Mouse (Mus musculus) neural tube, embryonic 11.5 days (tissue): ENCODE results near the gene Xylb. TPM values are rescaled to one million over a fixed set of nuclear protein-coding genes. Genes with fewer than 3 reads are reported as not detected.

ENCODE experiments used
- polyA plus RNA-seq: library from polyadenylated mRNA; unstranded; fragments of >200 nt; fragmentation: Nextera tagmentation; extraction: Ambion mirVana; gene quantifications from 2 replicates; pipeline ENCODE4 v1.2.1, GENCODE M21; 2014

The Xylb gene
- polyA plus RNA-seq, 1 experiment from 2014 or later: 6.7 TPM

Other genes starting within 250 kb of the Xylb start
- gene Acaa1b, start 200.3 kb upstream of the Xylb start, polyA plus RNA-seq: 1.2 and 1.4 TPM in 2 replicates
- gene Gm47289, start 198.2 kb upstream of the Xylb start, polyA plus RNA-seq: not detected in 2 replicates
- gene Slc22a13, start 148.3 kb upstream of the Xylb start, polyA plus RNA-seq: not detected in 2 replicates
- gene Oxsr1, start 35.0 kb upstream of the Xylb start, polyA plus RNA-seq: 15.8 and 17.1 TPM in 2 replicates
- gene Acaa1a, start 17.7 kb upstream of the Xylb start, polyA plus RNA-seq: 69.4 and 75.1 TPM in 2 replicates
- gene Myd88, start 16.0 kb upstream of the Xylb start, polyA plus RNA-seq: 7.2 and 7.9 TPM in 2 replicates
- gene Slc22a14, start 8.2 kb downstream of the Xylb start, polyA plus RNA-seq: not detected in 2 replicates
- gene Acvr2b, start 44.7 kb downstream of the Xylb start, polyA plus RNA-seq: 87.2 and 99.6 TPM in 2 replicates
- 47.0 and 49.2 TPM in 2 replicates for gene Exog, start 87.6 kb downstream of the Xylb start, polyA plus RNA-seq
- gene Scn5a, start 221.6 kb downstream of the Xylb start, polyA plus RNA-seq: 0.62 and 1.0 TPM in 2 replicates